18 mouse cellular contexts compared by ENCODE assay signal in genomic region chr17:34083104-34083503, GRCm38 (mm10). TPM values are rescaled to one million over a fixed set of nuclear protein-coding genes. Genes with fewer than 3 reads are reported as not detected.
A peak's percentile ranks its signal among the peaks of the same experiment; 100 is the strongest.
DNase-seq lines count a peak whose midpoint lies in the region; ATAC-seq and TF ChIP-seq lines count a peak whose summit lies in the region.
"Had no signal": no experiment of that assay in that cellular context is flagged by ENCODE, and none has a peak within 500 bp of the region (broad histone marks: within the 10 kb centered on the region; RNA-seq: fewer than 3 reads in every experiment).

No protein-coding gene starts in this region.

- intact Hi-C loops in heart, postnatal 25 days (cut with DNase I) = no loop called here

- under 1% methylated on average over 8 of the region's 8 CpGs for WGBS in forebrain, embryonic 14.5 days
- WGBS in forebrain, postnatal 0 days = 4% methylated on average over 8 of the region's 8 CpGs
- 7% methylated on average over 8 of the region's 8 CpGs for WGBS in limb, embryonic 13.5 days
- WGBS in stomach, postnatal 0 days = 9% methylated on average over 8 of the region's 8 CpGs

- no peak for ATAC-seq in forebrain, embryonic 14.5 days
- no peak for ATAC-seq in forebrain, postnatal 0 days
- ATAC-seq in limb, embryonic 13.5 days (ENCODE audit: low FRiP score, low read depth) = no peak
- ATAC-seq in stomach, postnatal 0 days (ENCODE audit: low FRiP score, low TSS enrichment) = no peak
- ATAC-seq: intestine, embryonic 15.5 days had no signal

- TF ChIP-seq CTCF in forebrain, postnatal 0 days (IDR thresholded peaks at IDR 0.05; ENCODE audit: low read depth) = no peak
- no peak for TF ChIP-seq CTCF in stomach, postnatal 0 days (IDR thresholded peaks at IDR 0.05; ENCODE audit: low read depth)

- H3K4me2 ChIP-seq in forebrain, embryonic 14.5 days (ENCODE audit: low read length) = no peak overlapping the region
- H3K4me2 ChIP-seq in forebrain, postnatal 0 days (ENCODE audit: low read depth) = no peak overlapping the region
- peak overlapping the region; percentile 23 for H3K4me2 ChIP-seq in limb, embryonic 13.5 days (replicated peaks)
- no peak overlapping the region for H3K4me2 ChIP-seq in stomach, postnatal 0 days (replicated peaks; ENCODE audit: low read depth)
- H3K4me2 ChIP-seq: intestine, embryonic 15.5 days; kidney, embryonic 15.5 days; liver, embryonic 15.5 days had no signal

- no peaks in the 10 kb centered on the region for H3K9me3 ChIP-seq in forebrain, embryonic 14.5 days (replicated peaks; ENCODE audit: control insufficient read depth, low read length)
- no peaks in the 10 kb centered on the region for H3K9me3 ChIP-seq in forebrain, postnatal 0 days (ENCODE audit: low read length)
- no peaks in the 10 kb centered on the region for H3K9me3 ChIP-seq in limb, embryonic 13.5 days
- H3K9me3 ChIP-seq in stomach, postnatal 0 days (ENCODE audit: control insufficient read depth, low read length) = no peaks in the 10 kb centered on the region
- H3K9me3 ChIP-seq: intestine, embryonic 15.5 days; kidney, embryonic 15.5 days; liver, embryonic 15.5 days had no signal

- H3K27ac ChIP-seq in forebrain, embryonic 14.5 days (ENCODE audit: low read depth, low read length) = no peak overlapping the region
- H3K27ac ChIP-seq in forebrain, postnatal 0 days (ENCODE audit: low read depth, low read length) = no peak overlapping the region
- H3K27ac ChIP-seq in limb, embryonic 13.5 days = no peak overlapping the region
- H3K27ac ChIP-seq in stomach, postnatal 0 days (replicated peaks) = no peak overlapping the region
- H3K27ac ChIP-seq: intestine, embryonic 15.5 days; kidney, embryonic 15.5 days; liver, embryonic 15.5 days had no signal

- TF ChIP-seq EP300 in stomach, postnatal 0 days (optimal IDR thresholded peaks at IDR 0.05) = no peak

- peak overlapping the region; percentile 17; the same call in 1 of the 2 replicates for H3K9ac ChIP-seq in forebrain, embryonic 14.5 days (ENCODE audit: low read length)
- H3K9ac ChIP-seq in forebrain, postnatal 0 days = no peak overlapping the region
- peak overlapping the region; percentile 53 for H3K9ac ChIP-seq in limb, embryonic 13.5 days
- no peak overlapping the region for H3K9ac ChIP-seq in stomach, postnatal 0 days (ENCODE audit: low read length)
- H3K9ac ChIP-seq: intestine, embryonic 15.5 days; kidney, embryonic 15.5 days; liver, embryonic 15.5 days had no signal

- no peaks in the 10 kb centered on the region for H3K36me3 ChIP-seq in forebrain, embryonic 14.5 days (ENCODE audit: control insufficient read depth, insufficient read depth, low read length)
- no peaks in the 10 kb centered on the region for H3K36me3 ChIP-seq in forebrain, postnatal 0 days (ENCODE audit: insufficient read depth)
- no peaks in the 10 kb centered on the region for H3K36me3 ChIP-seq in limb, embryonic 13.5 days
- no peaks in the 10 kb centered on the region for H3K36me3 ChIP-seq in stomach, postnatal 0 days (ENCODE audit: control insufficient read depth, insufficient read depth, low read length)
- H3K36me3 ChIP-seq: intestine, embryonic 15.5 days; kidney, embryonic 15.5 days; liver, embryonic 15.5 days had no signal

- H3K4me1 ChIP-seq in forebrain, embryonic 14.5 days (ENCODE audit: control insufficient read depth, insufficient read depth, low read length) = peaks cover 6% of the 10 kb centered on the region; the same call in 1 of the 2 replicates
- H3K4me1 ChIP-seq in forebrain, postnatal 0 days (ENCODE audit: insufficient read depth) = no peaks in the 10 kb centered on the region
- peaks cover 6% of the 10 kb centered on the region; the same call in 1 of the 2 replicates for H3K4me1 ChIP-seq in limb, embryonic 13.5 days
- no peaks in the 10 kb centered on the region for H3K4me1 ChIP-seq in stomach, postnatal 0 days (replicated peaks; ENCODE audit: control insufficient read depth, insufficient read depth)
- H3K4me1 ChIP-seq: kidney, embryonic 15.5 days had no signal

- H3K27me3 ChIP-seq in forebrain, embryonic 14.5 days (replicated peaks; ENCODE audit: control insufficient read depth, insufficient read depth, low read length) = no peaks in the 10 kb centered on the region
- H3K27me3 ChIP-seq in forebrain, postnatal 0 days (ENCODE audit: insufficient read depth, low read length) = no peaks in the 10 kb centered on the region
- H3K27me3 ChIP-seq in limb, embryonic 13.5 days = peaks cover 6% of the 10 kb centered on the region; the same call in 1 of the 2 replicates
- H3K27me3 ChIP-seq in stomach, postnatal 0 days (ENCODE audit: control insufficient read depth, insufficient read depth, low read length) = no peaks in the 10 kb centered on the region
- H3K27me3 ChIP-seq: intestine, embryonic 15.5 days had no signal

- H3K4me3 ChIP-seq in forebrain, embryonic 14.5 days (ENCODE audit: low read depth, low read length) = no peak overlapping the region
- H3K4me3 ChIP-seq in forebrain, postnatal 0 days (ENCODE audit: low read depth, low read length) = no peak overlapping the region
- no peak overlapping the region for H3K4me3 ChIP-seq in limb, embryonic 13.5 days
- no peak overlapping the region for H3K4me3 ChIP-seq in stomach, postnatal 0 days (ENCODE audit: low read depth, low read length)
- H3K4me3 ChIP-seq: intestine, embryonic 15.5 days; kidney, embryonic 15.5 days; liver, embryonic 15.5 days had no signal

- DNase-seq in forebrain, embryonic 14.5 days (ENCODE audit: low spot score) = peak; percentile 19
- no peak for DNase-seq in forebrain, postnatal 0 days
- DNase-seq in retina, postnatal 1 day = peak; percentile 50
- DNase-seq in retina, embryonic 14.5 days (ENCODE audit: low spot score) = no peak
- no peak for DNase-seq in heart, postnatal 25 days (ENCODE audit: low spot score)
- DNase-seq in stomach, postnatal 0 days (ENCODE audit: low spot score) = no peak
- DNase-seq: adrenal gland, postnatal 14 days; cerebellum, adult 9-10 months; gastrocnemius, postnatal 14 days; heart, postnatal 10 days; layer of hippocampus, postnatal 36 days; lung, postnatal 14 days; thymus, postnatal 25 days had no signal

RNA-seq across cellular contexts. Expression of gene H2-Oa, which starts 9.0 kb away (rescaled TPM):
- polyA plus RNA-seq in forebrain, embryonic 14.5 days (2014; fragmentation: Nextera tagmentation; extraction: Ambion mirVana) = 0.22 TPM in 1 of 2 replicates, not detected in the other
- total RNA-seq in forebrain, postnatal 0 days (2014; rRNA removed) = not detected in 2 replicates
- polyA plus RNA-seq in forebrain, postnatal 0 days (2015; fragmentation: Nextera tagmentation; extraction: Ambion mirVana) = 0.13 TPM in 1 of 2 replicates, not detected in the other
- polyA plus RNA-seq in limb, embryonic 13.5 days (2015; fragmentation: Nextera tagmentation; extraction: Ambion mirVana) = 0.55 and 0.65 TPM in 2 replicates
- total RNA-seq in heart, postnatal 25 days (2021) = not detected
- 0.25 and 0.29 TPM in 2 replicates for polyA plus RNA-seq in stomach, postnatal 0 days (2015; fragmentation: Nextera tagmentation; extraction: Ambion mirVana)
- total RNA-seq: gastrocnemius, postnatal 14 days had no signal
- polyA plus RNA-seq: C2C12 had no signal

RNA-seq across cellular contexts. Expression of gene H2-DMa, which starts 36.2 kb away (rescaled TPM):
- 11.0 and 11.6 TPM in 2 replicates for polyA plus RNA-seq in forebrain, embryonic 14.5 days (2014; fragmentation: Nextera tagmentation; extraction: Ambion mirVana)
- 21.5 and 25.7 TPM in 2 replicates for total RNA-seq in forebrain, postnatal 0 days (2014; rRNA removed)
- 19.2 and 23.5 TPM in 2 replicates for polyA plus RNA-seq in forebrain, postnatal 0 days (2015; fragmentation: Nextera tagmentation; extraction: Ambion mirVana)
- 14.2 and 15.6 TPM in 2 replicates for polyA plus RNA-seq in limb, embryonic 13.5 days (2015; fragmentation: Nextera tagmentation; extraction: Ambion mirVana)
- 1 to 10 TPM; 3.7 to 4.5 TPM for total RNA-seq in heart, postnatal 25 days (2021)
- 9.1 and 9.5 TPM in 2 replicates for polyA plus RNA-seq in stomach, postnatal 0 days (2015; fragmentation: Nextera tagmentation; extraction: Ambion mirVana)

RNA-seq across cellular contexts. Expression of gene Brd2, which starts 39.3 kb away (rescaled TPM):
- polyA plus RNA-seq in forebrain, embryonic 14.5 days (2014; fragmentation: Nextera tagmentation; extraction: Ambion mirVana) = 118 and 137 TPM in 2 replicates
- total RNA-seq in forebrain, postnatal 0 days (2014; rRNA removed) = 191 and 219 TPM in 2 replicates
- 122 and 129 TPM in 2 replicates for polyA plus RNA-seq in forebrain, postnatal 0 days (2015; fragmentation: Nextera tagmentation; extraction: Ambion mirVana)
- 132 and 133 TPM in 2 replicates for polyA plus RNA-seq in limb, embryonic 13.5 days (2015; fragmentation: Nextera tagmentation; extraction: Ambion mirVana)
- 10 to 100 TPM; 72.9 to 75.8 TPM for total RNA-seq in heart, postnatal 25 days (2021)
- 45.0 and 48.1 TPM in 2 replicates for polyA plus RNA-seq in stomach, postnatal 0 days (2015; fragmentation: Nextera tagmentation; extraction: Ambion mirVana)

RNA-seq across cellular contexts. Expression of gene Col11a2, which starts 43.9 kb away (rescaled TPM):
- polyA plus RNA-seq in forebrain, embryonic 14.5 days (2014; fragmentation: Nextera tagmentation; extraction: Ambion mirVana) = 0.95 and 1.6 TPM in 2 replicates
- total RNA-seq in forebrain, postnatal 0 days (2014; rRNA removed) = 10.2 and 28.0 TPM in 2 replicates
- 1.2 and 2.1 TPM in 2 replicates for polyA plus RNA-seq in forebrain, postnatal 0 days (2015; fragmentation: Nextera tagmentation; extraction: Ambion mirVana)
- 46.3 and 56.6 TPM in 2 replicates for polyA plus RNA-seq in limb, embryonic 13.5 days (2015; fragmentation: Nextera tagmentation; extraction: Ambion mirVana)
- 1 to 10 TPM; 1.1 to 2.2 TPM for total RNA-seq in heart, postnatal 25 days (2021)
- polyA plus RNA-seq in stomach, postnatal 0 days (2015; fragmentation: Nextera tagmentation; extraction: Ambion mirVana) = 0.18 and 0.29 TPM in 2 replicates

RNA-seq across cellular contexts. Expression of gene Rxrb, which starts 51.5 kb away (rescaled TPM):
- 21.4 and 27.7 TPM in 2 replicates for polyA plus RNA-seq in forebrain, embryonic 14.5 days (2014; fragmentation: Nextera tagmentation; extraction: Ambion mirVana)
- total RNA-seq in forebrain, postnatal 0 days (2014; rRNA removed) = 56.2 and 60.8 TPM in 2 replicates
- polyA plus RNA-seq in forebrain, postnatal 0 days (2015; fragmentation: Nextera tagmentation; extraction: Ambion mirVana) = 58.1 and 58.4 TPM in 2 replicates
- polyA plus RNA-seq in limb, embryonic 13.5 days (2015; fragmentation: Nextera tagmentation; extraction: Ambion mirVana) = 56.1 and 59.1 TPM in 2 replicates
- 10 to 100 TPM; 40.5 to 42.1 TPM for total RNA-seq in heart, postnatal 25 days (2021)
- 25.0 and 26.9 TPM in 2 replicates for polyA plus RNA-seq in stomach, postnatal 0 days (2015; fragmentation: Nextera tagmentation; extraction: Ambion mirVana)

Comparison
In these comparisons a context has a peak if more than half of its experiments do, and no peak if none do; other contexts are left out.
1. DNase-seq: peak in forebrain, embryonic 14.5 days (single experiment) and retina, postnatal 1 day (single experiment); none in forebrain, postnatal 0 days (single experiment), retina, embryonic 14.5 days (single experiment), heart, postnatal 25 days (single experiment) and stomach, postnatal 0 days (single experiment).
2. H3K9ac ChIP-seq: peak in forebrain, embryonic 14.5 days (single experiment) and limb, embryonic 13.5 days (single experiment); none in forebrain, postnatal 0 days (single experiment) and stomach, postnatal 0 days (single experiment).